Mouse (Mus musculus): ENCODE data around the gene Blm.

- no peak for TF ChIP-seq CTCF (IDR thresholded peaks at IDR 0.05; ENCODE audit: low read depth)
- TF ChIP-seq EP300 (IDR thresholded peaks at IDR 0.05; ENCODE audit: low read depth): peak; percentile 42; the same call in 1 of the 2 replicates
Observed at GRCm38 (mm10) chr7:80491086-80491485, 43.8 kb downstream of the Blm start.
